Mouse (Mus musculus) neural tube, embryonic 13.5 days (tissue): ENCODE data around the gene Glipr1l1. TPM values are rescaled to one million over a fixed set of nuclear protein-coding genes. Genes with fewer than 3 reads are reported as not detected.
"Not testable (repeated sequence)": the region's sequence is repeated elsewhere in the genome, so short reads cannot be mapped to it uniquely, and the experiment has no call there.

ENCODE experiments used
- ATAC-seq: fragments of 200-750 bp; cut with Nextera tagmentation; 2 replicates; pipeline ENCODE4 v1.8.0; 2017; ENCODE audit warnings: low read depth, mild to moderate bottlenecking, moderate TSS enrichment, moderate library complexity
- H3K27ac ChIP-seq: fragments of 300-500 bp; sonication (generic); replicated peaks from 2 replicates; pipeline ENCODE4 v1.5.1; 2015; ENCODE audit warnings: moderate library complexity, mild to moderate bottlenecking, inconsistent platforms
- H3K27me3 ChIP-seq: fragments of 300-500 bp; sonication (generic); 2 replicates; pipeline ENCODE4 v1.6.1; 2015; ENCODE audit warnings: mild to moderate bottlenecking, inconsistent platforms
- H3K36me3 ChIP-seq: fragments of 300-500 bp; sonication (generic); 2 replicates; pipeline ENCODE4 v1.6.1; 2015; ENCODE audit warnings: mild to moderate bottlenecking, inconsistent platforms
- H3K4me1 ChIP-seq: fragments of 300-500 bp; sonication (generic); replicated peaks from 2 replicates; pipeline ENCODE4 v1.6.1; 2015; ENCODE audit warnings: inconsistent platforms
- H3K4me2 ChIP-seq: fragments of 300-500 bp; sonication (generic); 2 replicates; pipeline ENCODE4 v1.6.1; 2015; ENCODE audit warnings: inconsistent platforms, mild to moderate bottlenecking, moderate library complexity
- H3K4me3 ChIP-seq: fragments of 300-500 bp; sonication (generic); 2 replicates; pipeline ENCODE4 v1.5.1; 2015; ENCODE audit warnings: mild to moderate bottlenecking, inconsistent platforms
- H3K9ac ChIP-seq: fragments of 300-500 bp; sonication (generic); 2 replicates; pipeline ENCODE4 v1.6.1; 2015; ENCODE audit warnings: moderate library complexity, mild to moderate bottlenecking, inconsistent platforms
- H3K9me3 ChIP-seq: fragments of 300-500 bp; sonication (generic); 2 replicates; pipeline ENCODE4 v1.6.1; 2016; ENCODE audit warnings: inconsistent platforms
- WGBS: fragments of 180-500 bp; shearing (Covaris S2); methylation state at CpG from one replicate; pipeline ENCODE4 v1.1.7; 2015; 5-methylcytosine and 5-hydroxymethylcytosine counted together
- polyA plus RNA-seq: library from polyadenylated mRNA; unstranded; fragments of >200 nt; fragmentation: Nextera tagmentation; extraction: Ambion mirVana; gene quantifications from 2 replicates; pipeline ENCODE4 v1.2.1, GENCODE M21; 2015

Gene Glipr1l1
- polyA plus RNA-seq = not detected in 2 replicates

DNA sequence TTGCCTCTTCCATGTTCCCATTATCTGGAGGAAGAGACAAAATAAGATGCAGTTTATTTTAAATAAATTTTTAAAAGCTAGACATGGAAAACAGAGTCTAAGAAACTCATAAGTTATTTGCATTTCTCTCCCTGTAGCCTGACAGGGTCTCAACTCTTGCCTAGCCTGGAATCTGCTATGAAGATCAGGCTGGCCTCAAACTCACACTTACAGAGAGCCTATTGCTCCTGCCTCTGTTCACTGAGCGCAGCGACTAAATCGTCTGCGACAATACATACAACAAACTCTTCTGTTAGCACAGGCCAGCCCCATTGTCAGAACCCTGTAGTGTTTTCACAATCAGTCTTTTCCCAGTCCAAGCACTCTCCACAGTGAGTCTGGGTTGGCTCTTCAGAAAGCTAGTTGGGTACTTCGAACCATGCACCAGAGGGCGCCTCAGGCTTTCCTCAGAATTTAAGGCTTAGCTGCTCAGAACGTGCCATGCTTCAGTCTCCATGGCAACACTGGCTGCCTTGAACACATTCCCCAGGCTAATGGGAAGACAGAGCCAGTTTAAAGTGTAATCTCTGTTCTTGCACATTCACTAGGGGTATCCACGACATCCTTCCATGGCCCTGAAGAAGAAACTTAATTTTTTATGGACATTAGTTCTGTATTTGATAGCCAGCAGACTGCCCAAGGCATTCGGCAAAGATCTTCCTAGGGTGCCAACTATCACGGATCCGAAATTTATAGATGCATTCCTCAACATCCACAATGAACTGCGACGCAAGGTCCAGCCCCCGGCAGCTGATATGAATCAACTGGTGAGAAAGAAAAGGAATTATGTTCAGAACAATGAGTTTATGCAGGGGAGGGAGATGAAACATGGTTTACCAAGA, at the start of gene Glipr1l1:
Gene Glipr1l1, plus strand, starts transcription at position 488 of the 881 bp plus-strand sequence.
- H3K4me3 ChIP-seq = no peak within 1 kb of the TSS
- H3K4me2 ChIP-seq = peak within 1 kb of the TSS; percentile 38
- H3K4me1 ChIP-seq = 0 out of 2 replicates have a peak, but pooled peaks cover 4% of the 10 kb centered on the region
- H3K36me3 ChIP-seq = no peaks in the 10 kb centered on the region
- WGBS = 22% methylated on average over 14 of the region's 14 CpGs
- peak; percentile 98 for ATAC-seq
- H3K27ac ChIP-seq = no peak within 1 kb of the TSS
- H3K9ac ChIP-seq = no peak within 1 kb of the TSS
- no peaks in the 10 kb centered on the region for H3K9me3 ChIP-seq
- no peaks in the 10 kb centered on the region for H3K27me3 ChIP-seq

DNA sequence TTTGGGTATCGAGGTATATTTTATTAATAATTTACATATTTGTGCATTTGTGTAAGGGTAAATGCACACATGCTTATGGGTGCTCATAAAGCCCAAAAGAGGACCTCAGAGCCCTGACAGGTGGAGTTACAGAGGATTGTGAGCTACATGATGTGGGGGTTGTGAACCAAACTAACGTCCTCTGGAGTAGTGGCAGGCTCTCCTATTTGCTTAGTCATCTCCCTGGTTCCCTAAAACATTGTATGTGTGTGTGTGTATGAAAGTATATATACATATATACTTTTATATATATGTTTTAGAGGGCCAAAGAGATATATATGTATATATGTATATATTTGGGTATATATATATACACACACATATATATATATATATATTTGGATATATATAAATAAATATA, 36.4 kb upstream of the Glipr1l1 start:
- Histone ChIP-seq H3K4me2 (no peak overlapping the region), H3K27me3 (no peaks in the 10 kb centered on the region), H3K4me3 (no peak overlapping the region), H3K36me3 (no peaks in the 10 kb centered on the region), H3K27ac (no peak overlapping the region), H3K9ac (no peak overlapping the region), H3K9me3 (no peaks in the 10 kb centered on the region), H3K4me1 (no peaks in the 10 kb centered on the region)
- no peak for ATAC-seq
- WGBS = 74% methylated on average over 2 of the region's 2 CpGs

DNA sequence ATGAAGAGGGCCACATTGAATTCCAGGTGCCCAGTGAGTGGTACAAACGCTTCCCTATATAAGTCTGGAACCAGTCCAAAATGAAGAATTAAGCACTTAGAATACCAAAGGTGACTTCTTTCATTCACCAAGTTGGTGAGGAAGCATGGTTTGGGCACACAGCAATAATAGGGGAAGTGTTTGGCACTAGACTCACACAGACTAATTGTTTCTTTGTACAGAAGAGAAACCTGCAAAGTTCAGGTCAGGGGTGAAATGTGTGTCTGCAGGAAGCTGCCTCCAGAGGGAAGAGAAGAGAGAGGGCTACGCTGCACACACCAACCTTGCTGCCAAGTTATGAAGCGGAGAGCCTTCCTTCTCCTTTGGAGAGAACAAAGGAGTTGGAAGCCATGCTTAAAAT, 31.3 kb upstream of the Glipr1l1 start:
- H3K9me3 ChIP-seq, H3K4me2 ChIP-seq, ATAC-seq, H3K4me1 ChIP-seq, H3K9ac ChIP-seq, H3K36me3 ChIP-seq, H3K4me3 ChIP-seq, H3K27ac ChIP-seq, H3K27me3 ChIP-seq: not testable (repeated sequence)
- WGBS = 74% methylated on average over 3 of the region's 3 CpGs

DNA sequence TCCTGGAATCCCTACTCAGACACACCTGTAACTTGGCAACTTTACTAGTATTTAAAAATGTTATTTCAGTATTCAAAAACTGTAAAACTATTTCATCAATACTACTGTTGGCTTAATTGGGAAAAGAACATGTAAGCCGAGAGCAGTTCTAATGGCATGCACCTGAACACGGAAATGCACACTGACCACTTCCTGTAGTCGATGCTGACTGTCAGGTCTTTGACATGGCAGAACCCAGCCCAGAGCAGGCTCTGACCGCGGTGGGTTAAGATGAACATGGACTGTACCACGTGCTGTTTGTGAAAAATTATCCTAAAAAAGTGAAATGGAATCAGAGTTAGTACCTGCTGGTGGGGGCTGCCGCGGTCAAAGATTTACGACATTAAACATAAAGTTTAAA, 16.5 kb upstream of the Glipr1l1 start:
- not testable (repeated sequence) for H3K9ac ChIP-seq, H3K27ac ChIP-seq, H3K4me3 ChIP-seq, H3K4me1 ChIP-seq, H3K9me3 ChIP-seq, H3K27me3 ChIP-seq, H3K4me2 ChIP-seq, ATAC-seq, H3K36me3 ChIP-seq
- WGBS = 81% methylated on average over 9 of the region's 9 CpGs

DNA sequence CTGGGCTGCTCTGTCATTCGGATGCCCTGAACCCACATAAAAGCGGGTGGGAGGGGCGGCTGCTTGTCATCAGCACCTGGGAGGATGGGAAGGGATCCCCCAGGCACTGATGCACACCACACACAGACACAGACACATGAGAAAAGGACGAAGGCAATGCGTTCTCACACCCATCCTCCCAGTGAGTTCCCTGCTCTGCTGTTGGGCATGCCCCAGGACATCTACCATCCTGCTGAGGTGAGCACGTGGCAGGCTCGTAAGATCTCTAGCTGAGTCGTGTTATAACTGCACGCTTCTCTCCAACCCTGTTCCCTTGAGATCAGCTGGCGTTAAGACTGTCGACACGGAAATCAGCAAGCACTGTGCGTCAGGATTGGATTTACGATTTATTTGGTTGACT, 15.7 kb upstream of the Glipr1l1 start:
- WGBS = 32% methylated on average over 14 of the region's 14 CpGs
- not testable (repeated sequence) for H3K4me3 ChIP-seq

DNA sequence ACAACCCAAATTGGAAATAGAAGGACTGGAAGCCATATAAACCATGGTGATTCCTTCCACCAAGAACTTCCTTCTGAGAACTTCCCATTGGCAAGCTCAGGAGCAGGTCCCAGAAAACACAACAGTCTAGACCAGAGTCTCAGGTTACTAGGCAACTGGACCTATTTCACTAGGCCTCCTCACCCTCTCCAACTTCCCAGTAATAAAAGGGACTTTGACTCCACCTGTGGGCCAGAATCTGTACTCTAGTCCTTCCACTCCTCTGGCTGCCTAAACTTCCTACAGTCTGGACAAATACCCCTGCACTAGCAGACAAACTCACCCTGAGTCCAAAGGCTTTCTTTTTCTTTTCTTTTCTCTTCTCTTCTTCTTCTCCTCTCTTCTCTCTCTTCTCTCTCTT, 8.8 kb upstream of the Glipr1l1 start:
- H3K27ac ChIP-seq = no peak overlapping the region
- H3K36me3 ChIP-seq = no peaks in the 10 kb centered on the region
- H3K4me3 ChIP-seq = no peak overlapping the region
- no peaks in the 10 kb centered on the region for H3K27me3 ChIP-seq
- no peak overlapping the region for H3K9ac ChIP-seq
- H3K9me3 ChIP-seq = no peaks in the 10 kb centered on the region
- H3K4me2 ChIP-seq = no peak overlapping the region
- no peak for ATAC-seq
- H3K4me1 ChIP-seq = no peaks in the 10 kb centered on the region

More for the DNA sequence above, 15.7 kb upstream of the Glipr1l1 start:
- ATAC-seq = peak; percentile 72; the same call in 1 of the 2 replicates
- H3K9me3 ChIP-seq, H3K27me3 ChIP-seq, H3K9ac ChIP-seq, H3K36me3 ChIP-seq, H3K27ac ChIP-seq, H3K4me1 ChIP-seq: not testable (repeated sequence)
- H3K4me2 ChIP-seq = peak overlapping the region; percentile 34

DNA sequence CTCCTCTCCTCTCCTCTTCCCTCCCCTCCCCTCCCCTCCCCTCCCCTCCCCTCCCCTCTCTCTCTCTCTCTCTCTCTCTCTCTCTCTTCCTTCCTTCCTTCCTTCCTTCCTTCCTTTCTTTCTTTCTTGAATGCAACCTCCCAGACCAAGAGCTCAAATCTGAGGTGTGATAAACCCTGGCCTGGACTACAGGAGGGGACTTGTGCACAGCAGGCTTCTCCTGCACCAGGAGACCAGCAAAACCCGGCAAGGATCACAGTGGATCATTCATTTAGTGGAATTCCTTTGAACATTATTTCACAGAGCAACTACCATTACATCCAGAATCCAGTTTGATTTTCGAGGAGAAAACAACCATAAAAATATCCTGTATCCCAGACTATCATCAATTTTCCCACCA, 8.0 kb upstream of the Glipr1l1 start:
- not testable (repeated sequence) for H3K4me2 ChIP-seq, H3K4me3 ChIP-seq, H3K9me3 ChIP-seq, H3K27me3 ChIP-seq, H3K27ac ChIP-seq, ATAC-seq, H3K9ac ChIP-seq, H3K36me3 ChIP-seq, H3K4me1 ChIP-seq
- WGBS = 71% methylated on average over 2 of the region's 2 CpGs

DNA sequence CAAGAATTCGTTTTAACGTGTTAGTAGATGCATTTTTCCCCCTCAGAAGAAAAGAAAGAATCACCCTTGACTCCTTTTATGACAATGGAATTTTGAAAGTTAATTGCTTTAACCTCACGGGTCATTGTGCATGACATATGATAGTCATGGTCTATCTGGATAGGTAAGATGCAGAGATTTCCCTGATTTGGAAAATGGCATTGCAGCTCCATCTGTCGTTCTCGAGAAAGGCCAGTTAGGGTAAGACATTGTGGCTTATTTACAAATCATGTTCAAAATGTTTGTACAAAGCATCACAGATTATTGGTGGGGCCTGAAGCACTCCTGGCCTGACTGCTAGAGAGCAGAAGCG, 570 bp downstream of the Glipr1l1 start:
- not testable (repeated sequence) for H3K4me3 ChIP-seq, H3K27me3 ChIP-seq, H3K9ac ChIP-seq, H3K4me1 ChIP-seq, H3K9me3 ChIP-seq, H3K36me3 ChIP-seq, H3K27ac ChIP-seq
- 58% methylated on average over 6 of the region's 6 CpGs for WGBS
- ATAC-seq = peak; percentile 53; the same call in 1 of the 2 replicates
- peak overlapping the region; percentile 38; the same call in 1 of the 2 replicates for H3K4me2 ChIP-seq

DNA sequence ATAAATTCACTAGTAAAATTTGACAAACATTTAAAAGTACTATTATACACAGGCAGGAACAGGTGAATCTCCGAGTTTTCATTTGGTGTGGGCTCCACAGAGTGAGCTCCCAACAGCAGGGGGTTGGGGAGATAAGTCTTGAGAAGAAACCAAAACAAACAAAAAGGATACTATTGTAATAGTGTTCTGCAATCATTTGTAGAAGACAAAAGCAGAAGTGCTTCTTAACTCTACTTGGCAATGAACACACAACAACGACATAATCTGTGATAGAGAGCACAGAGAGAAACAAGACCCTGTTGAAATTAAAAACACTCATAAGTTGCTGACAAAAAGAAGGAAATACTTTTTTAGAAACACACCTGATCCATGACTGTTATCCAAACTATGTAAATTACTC, 20.1 kb downstream of the Glipr1l1 start:
- Histone ChIP-seq H3K4me1 (no peaks in the 10 kb centered on the region), H3K36me3 (no peaks in the 10 kb centered on the region), H3K4me3 (no peak overlapping the region), H3K9me3 (no peaks in the 10 kb centered on the region), H3K4me2 (no peak overlapping the region), H3K9ac (no peak overlapping the region), H3K27me3 (no peaks in the 10 kb centered on the region), H3K27ac (no peak overlapping the region)
- no peak for ATAC-seq
- WGBS = 63% methylated on average over 2 of the region's 2 CpGs

DNA sequence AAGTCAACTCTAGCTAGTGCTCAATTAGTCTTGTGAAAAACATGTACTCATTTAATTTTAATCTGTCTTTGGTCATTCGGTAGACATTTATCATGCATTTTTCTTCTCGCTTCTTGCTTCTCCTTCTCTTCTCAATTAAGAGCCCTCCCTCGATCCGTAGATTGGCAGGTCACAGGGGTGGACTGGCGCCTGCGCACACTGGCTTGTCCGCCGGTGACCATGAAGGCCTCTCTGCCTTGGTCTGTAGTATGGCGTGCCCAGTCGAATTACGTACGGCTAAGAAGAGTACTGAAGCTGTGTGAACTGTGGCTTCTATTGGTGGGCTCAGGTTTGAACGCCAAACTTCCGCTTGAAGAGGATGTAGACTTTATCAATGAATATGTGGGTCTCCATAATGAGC, 23.2 kb downstream of the Glipr1l1 start, which contains the start of gene Glipr1l2:
Gene Glipr1l2, plus strand, starts transcription at position 198 of the 400 bp plus-strand sequence.
- no peaks in the 10 kb centered on the region for H3K9me3 ChIP-seq
- H3K4me2 ChIP-seq = no peak within 1 kb of the TSS
- H3K4me1 ChIP-seq = no peaks in the 10 kb centered on the region
- WGBS = 95% methylated on average over 14 of the region's 14 CpGs
- H3K9ac ChIP-seq = no peak within 1 kb of the TSS
- no peaks in the 10 kb centered on the region for H3K36me3 ChIP-seq
- no peak within 1 kb of the TSS for H3K27ac ChIP-seq
- H3K27me3 ChIP-seq = no peaks in the 10 kb centered on the region
- ATAC-seq = no peak
- no peak within 1 kb of the TSS for H3K4me3 ChIP-seq

DNA sequence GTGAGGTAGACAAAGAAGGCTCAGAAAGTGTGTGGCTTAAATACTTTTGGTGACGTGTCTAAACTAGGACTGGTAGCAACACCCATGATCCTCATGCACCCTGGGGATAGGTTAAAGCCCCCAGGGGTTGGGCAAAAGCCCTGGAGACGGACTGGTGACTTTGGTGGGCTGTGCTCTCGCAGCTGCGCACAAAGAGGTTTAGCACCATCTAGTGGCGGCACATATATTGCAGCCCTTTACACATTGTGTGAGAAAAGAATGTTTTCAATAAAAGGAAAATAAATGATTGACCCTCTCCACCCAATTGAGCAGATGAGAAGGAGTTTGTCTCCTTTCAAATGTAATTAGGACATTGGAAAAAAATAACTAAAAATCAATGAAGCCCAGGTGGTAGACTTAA, 45.8 kb downstream of the Glipr1l1 start:
- H3K27ac ChIP-seq, H3K9me3 ChIP-seq, H3K4me3 ChIP-seq, H3K9ac ChIP-seq, H3K4me2 ChIP-seq, H3K36me3 ChIP-seq, H3K27me3 ChIP-seq, H3K4me1 ChIP-seq, ATAC-seq: not testable (repeated sequence)
- WGBS = 4% methylated on average over 5 of the region's 5 CpGs

DNA sequence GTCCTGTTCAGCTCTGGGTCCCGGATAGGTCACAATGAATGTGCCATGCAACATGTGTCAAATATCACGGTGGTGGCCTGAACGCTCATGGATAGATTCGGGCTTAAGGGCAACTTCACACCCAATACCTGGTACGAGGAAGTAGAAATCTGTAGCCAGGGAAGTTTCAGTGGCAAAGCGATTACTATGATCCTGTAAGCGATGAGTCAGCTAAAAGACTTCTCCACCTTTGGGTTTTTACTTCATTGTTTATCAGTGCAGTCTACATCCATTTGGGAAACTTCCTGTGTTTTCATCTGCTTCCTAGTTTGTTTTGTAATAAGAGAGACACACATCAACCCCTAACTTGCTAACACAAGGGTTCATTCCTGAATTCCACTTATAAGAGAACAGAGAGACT, 50.4 kb downstream of the Glipr1l1 start:
- no peaks in the 10 kb centered on the region for H3K27me3 ChIP-seq

DNA sequence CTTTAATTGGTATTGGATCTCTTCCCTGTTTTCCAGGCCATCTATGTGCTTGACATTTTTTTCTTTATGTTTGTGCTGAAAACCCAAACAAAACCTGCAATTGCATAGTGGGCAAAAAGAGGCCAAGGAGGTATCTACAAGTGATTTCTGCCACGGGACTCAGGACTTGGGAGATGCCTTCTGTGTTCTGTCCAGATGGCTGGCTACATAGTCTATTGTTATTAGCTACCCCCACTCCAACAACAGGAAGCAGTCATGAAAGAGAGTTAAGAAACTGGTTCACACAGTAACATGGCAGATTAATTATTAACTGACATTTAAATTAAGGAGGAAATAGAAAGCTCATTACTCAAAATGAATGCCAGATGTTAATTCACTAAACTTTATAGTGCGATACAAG, 65.1 kb downstream of the Glipr1l1 start:
- ATAC-seq, H3K4me2 ChIP-seq, H3K4me1 ChIP-seq, H3K36me3 ChIP-seq, H3K4me3 ChIP-seq, H3K27me3 ChIP-seq, H3K27ac ChIP-seq, H3K9me3 ChIP-seq, H3K9ac ChIP-seq: not testable (repeated sequence)
- 58% methylated on average over 2 of the region's 2 CpGs for WGBS

More for the DNA sequence above, 50.4 kb downstream of the Glipr1l1 start:
- no peaks in the 10 kb centered on the region for H3K36me3 ChIP-seq
- ATAC-seq = no peak
- no peak overlapping the region for H3K4me2 ChIP-seq
- H3K4me1 ChIP-seq = no peaks in the 10 kb centered on the region
- no peaks in the 10 kb centered on the region for H3K9me3 ChIP-seq
- H3K9ac ChIP-seq = no peak overlapping the region
- WGBS = 93% methylated on average over 7 of the region's 7 CpGs
- H3K4me3 ChIP-seq = no peak overlapping the region
- H3K27ac ChIP-seq = no peak overlapping the region
